Mouse (Mus musculus): ENCODE results near the gene Dennd2c.

The Dennd2c gene

GRCm38 (mm10) chr3:103123636-103124035 is 21.2 kb downstream of the Dennd2c start:
- no peak for DNase-seq

GRCm38 (mm10) chr3:103126138-103126537 is 23.7 kb downstream of the Dennd2c start:
- no peak for DNase-seq

- no peak for DNase-seq
These were observed 24.8 kb downstream of the Dennd2c start for GRCm38 (mm10) chr3:103127177-103127576.

- no peak for DNase-seq
These were observed 25.3 kb downstream of the Dennd2c start for GRCm38 (mm10) chr3:103127721-103128120.

- DNase-seq = no peak
These were observed 25.8 kb downstream of the Dennd2c start for GRCm38 (mm10) chr3:103128251-103128650.

GRCm38 (mm10) chr3:103129367-103130159 is 27.2 kb downstream of the Dennd2c start:
- no peak for DNase-seq

- peak; percentile 13 for DNase-seq
These were observed 27.9 kb downstream of the Dennd2c start for GRCm38 (mm10) chr3:103130236-103130751.

- no peak for DNase-seq
These were observed 30.7 kb downstream of the Dennd2c start for GRCm38 (mm10) chr3:103133098-103133497.

- DNase-seq = no peak
These were observed 34.1 kb downstream of the Dennd2c start for GRCm38 (mm10) chr3:103136414-103137077.

- DNase-seq = no peak
These were observed 36.6 kb downstream of the Dennd2c start for GRCm38 (mm10) chr3:103139047-103139446.

GRCm38 (mm10) chr3:103140095-103140838 is 37.9 kb downstream of the Dennd2c start:
- peak; percentile 32 for DNase-seq

GRCm38 (mm10) chr3:103141287-103141686 is 38.9 kb downstream of the Dennd2c start:
- DNase-seq = no peak

GRCm38 (mm10) chr3:103142366-103142765 is 40.0 kb downstream of the Dennd2c start:
- no peak for DNase-seq

- DNase-seq = no peak
These were observed 42.9 kb downstream of the Dennd2c start for GRCm38 (mm10) chr3:103145336-103145735.

- DNase-seq = no peak
These were observed 43.4 kb downstream of the Dennd2c start for GRCm38 (mm10) chr3:103145791-103146190.

- no peak for DNase-seq
These were observed 44.1 kb downstream of the Dennd2c start for GRCm38 (mm10) chr3:103146330-103147166.

- DNase-seq = no peak
These were observed 45.4 kb downstream of the Dennd2c start for GRCm38 (mm10) chr3:103147775-103148174.

- DNase-seq = peak; percentile 54
These were observed 46.5 kb downstream of the Dennd2c start for GRCm38 (mm10) chr3:103148941-103149340.

- DNase-seq = no peak
These were observed 51.4 kb downstream of the Dennd2c start for GRCm38 (mm10) chr3:103153761-103154160.

GRCm38 (mm10) chr3:103159232-103159900 is 57.0 kb downstream of the Dennd2c start:
- no peak for DNase-seq

GRCm38 (mm10) chr3:103169771-103170170 is 67.4 kb downstream of the Dennd2c start:
- peak; percentile 86 for DNase-seq

Data from thymus, postnatal 14 days (tissue).